Mouse (Mus musculus): ENCODE results near the gene Pi4kb. TPM values are rescaled to one million over a fixed set of nuclear protein-coding genes. Genes with fewer than 3 reads are reported as not detected.
"Not testable (repeated sequence)": the region's sequence is repeated elsewhere in the genome, so short reads cannot be mapped to it uniquely, and the experiment has no call there.

The Pi4kb gene
- polyA plus RNA-seq, 1 experiment from 2014 or later, result 23.8 TPM

- WGBS, result 84% methylated on average over 9 of the region's 9 CpGs
- Histone ChIP-seq H3K9me3 (no peaks in the 10 kb centered on the region), H3K27me3 (replicated peaks; ENCODE audit: low read depth, poor library complexity, severe bottlenecking) (no peaks in the 10 kb centered on the region), H3K4me1 (peaks cover under 1% of the 10 kb centered on the region; the same call in 1 of the 2 replicates), H3K27ac (replicated peaks) (no peak overlapping the region), H3K36me3 (replicated peaks) (peaks cover 100% of the 10 kb centered on the region), H3K4me3 (no peak overlapping the region)
- DNase-seq (ENCODE audit: low spot score), result no peak
Observed at GRCm38 (mm10) chr3:95007706-95008105, 33.2 kb downstream of the Pi4kb start.

GRCm38 (mm10) chr3:95010396-95010795 is 35.9 kb downstream of the Pi4kb start:
- Histone ChIP-seq H3K27me3 (replicated peaks; ENCODE audit: low read depth, poor library complexity, severe bottlenecking) (no peaks in the 10 kb centered on the region), H3K36me3 (replicated peaks) (peaks cover 80% of the 10 kb centered on the region), H3K4me3 (no peak overlapping the region), H3K9me3 (no peaks in the 10 kb centered on the region), H3K27ac (replicated peaks) (no peak overlapping the region), H3K4me1 (peaks cover 19% of the 10 kb centered on the region)
- DNase-seq (ENCODE audit: low spot score), result no peak
- 90% methylated on average over 7 of the region's 7 CpGs for WGBS

GRCm38 (mm10) chr3:95012982-95013381 is 38.5 kb downstream of the Pi4kb start:
- peaks cover 30% of the 10 kb centered on the region for H3K4me1 ChIP-seq
- peak overlapping the region; percentile 88; the same call in 1 of the 2 replicates for H3K4me3 ChIP-seq
- 68% methylated on average over 3 of the region's 3 CpGs for WGBS
- no peak overlapping the region for H3K27ac ChIP-seq (replicated peaks)
- H3K36me3 ChIP-seq (replicated peaks), result peaks cover 54% of the 10 kb centered on the region
- H3K9me3 ChIP-seq, result no peaks in the 10 kb centered on the region
- H3K27me3 ChIP-seq (replicated peaks; ENCODE audit: low read depth, poor library complexity, severe bottlenecking), result no peaks in the 10 kb centered on the region
- DNase-seq (ENCODE audit: low spot score), result no peak

- no peak for DNase-seq (ENCODE audit: low spot score)
- H3K27ac ChIP-seq (replicated peaks), result peak overlapping the region; percentile 91
- WGBS, result 18% methylated on average over 13 of the region's 13 CpGs
Observed at GRCm38 (mm10) chr3:95013699-95014427, 39.3 kb downstream of the Pi4kb start.

GRCm38 (mm10) chr3:95014428-95015151 is 40.1 kb downstream of the Pi4kb start:
- no peaks in the 10 kb centered on the region for H3K9me3 ChIP-seq
- DNase-seq (ENCODE audit: low spot score), result no peak
- H3K36me3 ChIP-seq (replicated peaks), result peaks cover 38% of the 10 kb centered on the region
- WGBS, result under 1% methylated on average over 44 of the region's 44 CpGs
- H3K27ac ChIP-seq (replicated peaks), result peak overlapping the region; percentile 91
- peaks cover 30% of the 10 kb centered on the region for H3K4me1 ChIP-seq
- peak overlapping the region; percentile 88 for H3K4me3 ChIP-seq
- no peaks in the 10 kb centered on the region for H3K27me3 ChIP-seq (replicated peaks; ENCODE audit: low read depth, poor library complexity, severe bottlenecking)

More at GRCm38 (mm10) chr3:95013699-95014427, 39.3 kb downstream of the Pi4kb start:
- H3K4me1 ChIP-seq, result peaks cover 30% of the 10 kb centered on the region
- no peaks in the 10 kb centered on the region for H3K27me3 ChIP-seq (replicated peaks; ENCODE audit: low read depth, poor library complexity, severe bottlenecking)
- H3K9me3 ChIP-seq, result no peaks in the 10 kb centered on the region
- peaks cover 45% of the 10 kb centered on the region for H3K36me3 ChIP-seq (replicated peaks)
- peak overlapping the region; percentile 88 for H3K4me3 ChIP-seq

GRCm38 (mm10) chr3:95015337-95015872 is 40.9 kb downstream of the Pi4kb start, which contains the start of gene Zfp687:
Zfp687 (minus strand) TSS chr3:95015448.
- Histone ChIP-seq H3K9me3 (no peaks in the 10 kb centered on the region), H3K4me1 (peaks cover 30% of the 10 kb centered on the region)
- WGBS, result under 1% methylated on average over 37 of the region's 37 CpGs

GRCm38 (mm10) chr3:95015891-95016531 is 41.5 kb downstream of the Pi4kb start:
- Histone ChIP-seq H3K27ac (replicated peaks) (peak overlapping the region; percentile 91), H3K4me3 (peak overlapping the region; percentile 88), H3K36me3 (replicated peaks) (peaks cover 24% of the 10 kb centered on the region), H3K9me3 (no peaks in the 10 kb centered on the region), H3K4me1 (peaks cover 30% of the 10 kb centered on the region), H3K27me3 (replicated peaks; ENCODE audit: low read depth, poor library complexity, severe bottlenecking) (no peaks in the 10 kb centered on the region)
- WGBS, result under 1% methylated on average over 40 of the region's 40 CpGs
- DNase-seq (ENCODE audit: low spot score), result peak; percentile 93

More at GRCm38 (mm10) chr3:95015337-95015872, 40.9 kb downstream of the Pi4kb start, which contains the start of gene Zfp687:
- Histone ChIP-seq H3K27me3 (replicated peaks; ENCODE audit: low read depth, poor library complexity, severe bottlenecking) (no peaks in the 10 kb centered on the region), H3K4me3 (peak within 1 kb of the TSS; percentile 88), H3K36me3 (replicated peaks) (peaks cover 30% of the 10 kb centered on the region), H3K27ac (replicated peaks) (peak within 1 kb of the TSS; percentile 91)
- peak; percentile 98 for DNase-seq (ENCODE audit: low spot score)

GRCm38 (mm10) chr3:95016532-95017056 is 42.1 kb downstream of the Pi4kb start:
- H3K36me3 ChIP-seq (replicated peaks), result peaks cover 18% of the 10 kb centered on the region
- H3K27ac ChIP-seq (replicated peaks), result peak overlapping the region; percentile 91
- peak overlapping the region; percentile 88 for H3K4me3 ChIP-seq
- H3K4me1 ChIP-seq, result peaks cover 30% of the 10 kb centered on the region
- H3K27me3 ChIP-seq (replicated peaks; ENCODE audit: low read depth, poor library complexity, severe bottlenecking), result no peaks in the 10 kb centered on the region
- WGBS, result 6% methylated on average over 21 of the region's 21 CpGs
- DNase-seq (ENCODE audit: low spot score), result no peak
- H3K9me3 ChIP-seq, result no peaks in the 10 kb centered on the region

- H3K27ac ChIP-seq (replicated peaks), result no peak overlapping the region
- H3K4me3 ChIP-seq, result no peak overlapping the region
- no peaks in the 10 kb centered on the region for H3K27me3 ChIP-seq (replicated peaks; ENCODE audit: low read depth, poor library complexity, severe bottlenecking)
- no peak for DNase-seq (ENCODE audit: low spot score)
- WGBS, result 88% methylated on average over 2 of the region's 2 CpGs
- H3K4me1 ChIP-seq, result peaks cover 19% of the 10 kb centered on the region
- no peaks in the 10 kb centered on the region for H3K9me3 ChIP-seq
- no peaks in the 10 kb centered on the region for H3K36me3 ChIP-seq (replicated peaks)
Observed at GRCm38 (mm10) chr3:95018741-95019140, 44.2 kb downstream of the Pi4kb start.

- H3K4me1 ChIP-seq, result peaks cover 25% of the 10 kb centered on the region
- not testable (repeated sequence) for H3K4me3 ChIP-seq; H3K27me3 ChIP-seq (replicated peaks; ENCODE audit: low read depth, poor library complexity, severe bottlenecking); H3K9me3 ChIP-seq; H3K27ac ChIP-seq (replicated peaks); DNase-seq (ENCODE audit: low spot score); H3K36me3 ChIP-seq (replicated peaks)
- WGBS, result 92% methylated on average over 5 of the region's 5 CpGs
Observed at GRCm38 (mm10) chr3:95020956-95021355, 46.4 kb downstream of the Pi4kb start.

GRCm38 (mm10) chr3:95024551-95024950 is 50.0 kb downstream of the Pi4kb start:
- peaks cover 6% of the 10 kb centered on the region for H3K36me3 ChIP-seq (replicated peaks)
- peaks cover 16% of the 10 kb centered on the region for H3K4me1 ChIP-seq
- H3K4me3 ChIP-seq, result no peak overlapping the region
- no peak for DNase-seq (ENCODE audit: low spot score)
- H3K27me3 ChIP-seq (replicated peaks; ENCODE audit: low read depth, poor library complexity, severe bottlenecking), result no peaks in the 10 kb centered on the region
- 0 out of 2 replicates have a peak overlapping the region, but pooled peaks have one; percentile 5 for H3K27ac ChIP-seq (replicated peaks)
- no peaks in the 10 kb centered on the region for H3K9me3 ChIP-seq
- WGBS, result 43% methylated on average over 11 of the region's 11 CpGs

- H3K9me3 ChIP-seq, result no peaks in the 10 kb centered on the region
- H3K27me3 ChIP-seq (replicated peaks; ENCODE audit: low read depth, poor library complexity, severe bottlenecking), result no peaks in the 10 kb centered on the region
- H3K36me3 ChIP-seq (replicated peaks), result peaks cover 12% of the 10 kb centered on the region
- peaks cover 16% of the 10 kb centered on the region for H3K4me1 ChIP-seq
- H3K27ac ChIP-seq (replicated peaks), result no peak overlapping the region
- no peak overlapping the region for H3K4me3 ChIP-seq
- 61% methylated on average over 5 of the region's 5 CpGs for WGBS
- no peak for DNase-seq (ENCODE audit: low spot score)
Observed at GRCm38 (mm10) chr3:95025202-95025601, 50.7 kb downstream of the Pi4kb start.
